Mouse (Mus musculus): ENCODE data around the gene Frk. TPM values are rescaled to one million over a fixed set of nuclear protein-coding genes. Genes with fewer than 3 reads are reported as not detected.
"Not testable (repeated sequence)": the region's sequence is repeated elsewhere in the genome, so short reads cannot be mapped to it uniquely, and the experiment has no call there.

Gene Frk
- polyA plus RNA-seq (2015; fragmentation: Nextera tagmentation; extraction: Ambion mirVana): 1.2 and 1.8 TPM in 2 replicates

DNA sequence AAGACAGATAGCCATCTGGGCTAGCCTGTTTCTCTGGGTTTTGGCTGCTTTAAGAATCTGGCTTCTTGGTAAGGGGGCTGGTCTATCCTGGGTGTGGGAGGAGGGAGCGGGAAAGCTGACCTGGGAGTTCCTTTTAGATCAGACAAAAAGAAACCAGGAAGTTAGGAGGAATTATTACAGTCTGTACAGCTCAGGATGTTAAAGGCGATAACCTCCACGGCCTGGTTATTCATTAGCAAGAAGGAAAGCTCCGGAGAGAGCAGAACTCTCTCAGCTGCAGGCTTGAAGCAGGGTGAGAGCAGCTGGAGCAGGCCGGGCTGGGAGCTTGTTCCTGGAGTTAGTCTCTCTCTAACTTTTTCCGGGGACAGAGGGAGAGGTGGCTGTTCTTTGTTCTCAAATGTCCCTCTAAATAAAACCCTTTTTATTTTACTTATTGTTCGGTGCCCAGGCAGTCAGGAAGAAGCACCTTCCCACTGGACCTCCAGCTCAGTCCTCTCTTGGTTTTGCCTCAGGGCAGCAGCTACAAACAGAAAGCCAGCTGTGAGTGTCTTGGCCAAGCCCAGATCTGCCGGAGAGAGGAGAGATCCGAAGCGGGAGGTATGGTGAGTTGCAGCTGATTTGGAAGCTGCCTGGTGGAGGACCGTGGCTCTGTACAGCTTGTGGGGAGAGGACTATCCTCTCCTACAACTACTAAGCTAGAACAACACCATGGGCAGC lies at the start of gene Frk:
Gene Frk, plus strand, starts transcription at position 103 of the 717 bp plus-strand sequence.
- Histone ChIP-seq H3K36me3 (no peaks in the 10 kb centered on the region), H3K4me2 (peak within 1 kb of the TSS; percentile 25), H3K4me1 (0 out of 2 replicates have a peak, but pooled peaks cover 3% of the 10 kb centered on the region), H3K9ac (replicated peaks) (no peak within 1 kb of the TSS), H3K27ac (replicated peaks) (no peak within 1 kb of the TSS), H3K4me3 (replicated peaks) (no peak within 1 kb of the TSS; the same call in 1 of the 2 replicates), H3K9me3 (replicated peaks) (no peaks in the 10 kb centered on the region), H3K27me3 (replicated peaks) (no peaks in the 10 kb centered on the region)
- ATAC-seq (ENCODE audit: low FRiP score): no peak
- 29% methylated on average over 11 of the region's 11 CpGs for WGBS

GRCm38 (mm10) chr10:34434191-34434590 lies 49.0 kb upstream of the Frk start:
- not testable (repeated sequence) for H3K36me3 ChIP-seq; H3K4me3 ChIP-seq (replicated peaks); H3K27ac ChIP-seq (replicated peaks); H3K4me2 ChIP-seq; H3K4me1 ChIP-seq; H3K9ac ChIP-seq (replicated peaks); H3K9me3 ChIP-seq (replicated peaks); H3K27me3 ChIP-seq (replicated peaks); ATAC-seq (ENCODE audit: low FRiP score)
- WGBS: 94% methylated on average over 6 of the region's 14 CpGs

DNA sequence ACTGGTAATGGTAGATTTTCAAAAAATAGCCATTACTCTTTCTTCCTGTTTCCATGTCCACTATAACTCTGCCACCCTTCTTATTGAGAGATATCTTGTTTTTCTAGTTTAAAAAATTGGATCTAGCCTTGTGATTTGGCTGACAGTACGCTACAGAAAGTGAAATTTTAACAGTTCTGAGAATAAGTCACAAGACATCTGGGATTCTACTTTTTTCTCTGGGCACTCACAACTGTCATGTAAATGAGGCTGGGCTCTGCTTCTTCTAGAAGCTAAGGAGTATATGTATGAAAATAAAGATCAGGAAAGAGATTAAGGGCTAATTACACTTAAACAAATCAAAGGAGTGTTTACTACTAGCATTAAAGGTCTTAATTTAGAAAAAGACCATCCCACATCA lies 33.7 kb upstream of the Frk start:
- Histone ChIP-seq H3K4me1 (no peaks in the 10 kb centered on the region), H3K4me2 (no peak overlapping the region), H3K9me3 (replicated peaks) (no peaks in the 10 kb centered on the region), H3K9ac (replicated peaks) (no peak overlapping the region), H3K27ac (replicated peaks) (no peak overlapping the region), H3K36me3 (no peaks in the 10 kb centered on the region), H3K4me3 (replicated peaks) (no peak overlapping the region), H3K27me3 (replicated peaks) (no peaks in the 10 kb centered on the region)
- no peak for ATAC-seq (ENCODE audit: low FRiP score)
- WGBS: 79% methylated on average over 1 of the region's 1 CpGs

DNA sequence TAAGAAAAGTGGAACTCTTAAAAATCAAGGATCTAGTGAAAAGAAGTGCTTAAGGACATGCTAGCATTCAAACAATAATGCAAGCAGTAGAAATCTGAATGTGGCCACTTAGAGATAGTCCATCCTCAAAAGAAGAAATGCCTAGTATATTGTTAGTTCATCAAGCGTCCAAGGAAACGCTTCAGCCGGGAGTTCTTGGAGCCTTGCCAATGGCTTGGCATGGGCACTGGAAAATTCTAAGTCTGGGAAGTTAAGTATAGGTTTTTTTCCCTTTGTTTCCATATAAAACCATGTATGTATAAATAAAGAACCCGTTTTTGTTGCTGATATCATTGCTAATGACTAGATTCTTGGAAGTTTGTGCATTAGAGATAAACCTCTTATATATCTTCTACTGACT lies 21.7 kb upstream of the Frk start:
- Histone ChIP-seq H3K4me1 (no peaks in the 10 kb centered on the region), H3K27ac (replicated peaks) (no peak overlapping the region), H3K4me2 (no peak overlapping the region), H3K9ac (replicated peaks) (no peak overlapping the region), H3K4me3 (replicated peaks) (no peak overlapping the region), H3K27me3 (replicated peaks) (no peaks in the 10 kb centered on the region), H3K9me3 (replicated peaks) (no peaks in the 10 kb centered on the region), H3K36me3 (no peaks in the 10 kb centered on the region)
- 56% methylated on average over 4 of the region's 4 CpGs for WGBS
- no peak for ATAC-seq (ENCODE audit: low FRiP score)

DNA sequence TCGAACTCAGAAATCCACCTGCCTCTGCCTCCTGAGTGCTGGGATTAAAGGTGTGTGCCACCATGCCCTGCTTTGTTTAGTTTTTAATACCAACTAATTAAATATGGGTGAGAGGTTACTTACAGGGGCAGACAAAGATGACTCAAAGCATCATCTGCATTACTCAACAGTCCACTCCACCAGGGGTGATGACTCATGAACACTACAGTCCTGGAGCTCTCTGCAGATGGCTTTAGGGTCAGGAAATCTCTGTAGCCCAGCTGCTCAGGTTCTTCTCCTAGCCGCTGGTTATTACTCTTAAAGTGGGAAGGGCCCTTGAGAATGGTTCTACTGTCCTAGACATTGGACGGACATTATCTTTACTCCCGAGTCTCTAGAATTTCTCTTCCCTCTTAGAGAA lies 18.9 kb upstream of the Frk start:
- WGBS: 90% methylated on average over 4 of the region's 4 CpGs
- Histone ChIP-seq H3K4me1 (no peaks in the 10 kb centered on the region), H3K27me3 (replicated peaks) (no peaks in the 10 kb centered on the region), H3K27ac (replicated peaks) (no peak overlapping the region), H3K9me3 (replicated peaks) (no peaks in the 10 kb centered on the region), H3K4me2 (no peak overlapping the region), H3K4me3 (replicated peaks) (no peak overlapping the region), H3K9ac (replicated peaks) (no peak overlapping the region), H3K36me3 (no peaks in the 10 kb centered on the region)
- no peak for ATAC-seq (ENCODE audit: low FRiP score)

DNA sequence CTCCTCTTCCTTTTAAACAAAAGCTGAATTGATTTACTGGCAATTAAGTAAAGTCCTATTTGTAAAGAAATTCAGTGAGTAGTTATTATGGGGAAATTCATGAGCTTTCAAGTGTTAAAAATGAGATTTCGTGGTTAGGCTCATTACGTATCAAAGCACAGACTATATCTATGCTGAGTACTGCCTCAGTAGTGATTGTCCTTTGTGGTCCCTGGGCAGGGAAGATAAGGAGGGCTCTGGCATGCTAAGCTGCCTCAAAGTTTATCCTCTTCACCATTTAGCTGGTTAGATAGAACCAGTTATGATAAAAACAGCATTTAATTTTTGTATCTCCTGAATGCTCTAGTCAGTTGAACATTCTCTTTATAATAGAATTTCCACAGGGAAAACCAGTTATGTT lies 14.2 kb upstream of the Frk start:
- Histone ChIP-seq H3K4me1 (no peaks in the 10 kb centered on the region), H3K4me3 (replicated peaks) (no peak overlapping the region), H3K4me2 (no peak overlapping the region), H3K9me3 (replicated peaks) (0 out of 2 replicates have a peak, but pooled peaks cover 2% of the 10 kb centered on the region), H3K27me3 (replicated peaks) (no peaks in the 10 kb centered on the region), H3K27ac (replicated peaks) (no peak overlapping the region), H3K36me3 (no peaks in the 10 kb centered on the region), H3K9ac (replicated peaks) (no peak overlapping the region)
- WGBS: 33% methylated on average over 2 of the region's 2 CpGs
- ATAC-seq (ENCODE audit: low FRiP score): no peak

DNA sequence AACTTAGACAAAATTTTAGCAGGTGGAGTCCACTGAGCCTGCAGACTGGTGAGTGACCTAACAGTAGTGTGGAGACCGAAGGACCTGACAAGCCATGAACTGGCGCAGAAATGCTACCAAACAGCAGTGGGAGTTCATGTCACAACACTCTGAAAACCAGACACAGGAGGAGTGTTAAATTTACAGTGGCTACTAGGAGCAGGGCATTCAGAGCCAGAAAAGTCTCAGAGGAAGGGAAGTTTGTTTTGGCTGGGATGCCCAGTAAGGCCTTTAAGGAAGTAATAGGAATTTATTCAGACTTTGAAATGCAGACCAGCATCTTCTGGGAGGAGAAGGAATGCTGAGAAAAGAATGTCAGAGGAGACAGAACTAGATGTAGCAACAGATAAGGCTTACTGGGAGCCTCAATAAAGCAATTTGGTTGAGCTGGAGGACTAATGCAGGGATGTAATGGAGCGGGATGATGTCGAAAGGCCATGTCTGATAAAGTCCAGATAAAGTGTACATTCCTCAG lies 3.2 kb upstream of the Frk start:
- H3K4me3 ChIP-seq (replicated peaks): no peak overlapping the region
- no peaks in the 10 kb centered on the region for H3K36me3 ChIP-seq
- no peaks in the 10 kb centered on the region for H3K27me3 ChIP-seq (replicated peaks)
- 74% methylated on average over 4 of the region's 4 CpGs for WGBS
- no peak for ATAC-seq (ENCODE audit: low FRiP score)
- H3K4me1 ChIP-seq: 0 out of 2 replicates have a peak, but pooled peaks cover 3% of the 10 kb centered on the region
- no peak overlapping the region for H3K27ac ChIP-seq (replicated peaks)
- H3K9ac ChIP-seq (replicated peaks): no peak overlapping the region
- no peak overlapping the region for H3K4me2 ChIP-seq
- H3K9me3 ChIP-seq (replicated peaks): no peaks in the 10 kb centered on the region

GRCm38 (mm10) chr10:34484014-34484411 lies 814 bp downstream of the Frk start:
- 79% methylated on average over 14 of the region's 14 CpGs for WGBS
- H3K9me3 ChIP-seq (replicated peaks): no peaks in the 10 kb centered on the region
- H3K27ac ChIP-seq (replicated peaks): no peak overlapping the region
- H3K4me3 ChIP-seq (replicated peaks): no peak overlapping the region; the same call in 1 of the 2 replicates
- no peaks in the 10 kb centered on the region for H3K36me3 ChIP-seq
- ATAC-seq (ENCODE audit: low FRiP score): no peak
- no peaks in the 10 kb centered on the region for H3K27me3 ChIP-seq (replicated peaks)
- H3K9ac ChIP-seq (replicated peaks): no peak overlapping the region
- H3K4me2 ChIP-seq: peak overlapping the region; percentile 25
- H3K4me1 ChIP-seq: 0 out of 2 replicates have a peak, but pooled peaks cover 3% of the 10 kb centered on the region

DNA sequence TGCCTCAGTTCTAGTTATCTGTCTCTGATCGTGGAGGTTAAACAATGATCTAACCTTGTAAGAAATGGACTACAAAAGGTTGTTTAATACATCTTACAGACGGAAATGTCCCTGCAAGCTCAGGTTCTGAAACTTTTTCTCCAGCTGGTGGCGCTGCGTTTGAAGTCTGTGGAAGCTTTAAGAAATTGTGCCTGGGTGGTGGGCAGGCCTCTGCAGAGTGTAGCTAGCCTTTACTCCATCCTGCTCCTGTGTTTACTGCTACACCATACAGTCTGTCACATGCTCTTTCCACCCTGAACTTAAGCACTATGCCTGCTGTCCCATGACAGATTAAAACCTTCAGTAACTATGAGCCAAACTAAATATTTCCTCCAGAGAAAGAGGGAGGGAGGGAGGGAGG lies 1.9 kb downstream of the Frk start:
- 0 out of 2 replicates have a peak, but pooled peaks cover 3% of the 10 kb centered on the region for H3K4me1 ChIP-seq
- ATAC-seq (ENCODE audit: low FRiP score): no peak
- H3K9ac ChIP-seq (replicated peaks): no peak overlapping the region
- H3K27ac ChIP-seq (replicated peaks): no peak overlapping the region
- H3K27me3 ChIP-seq (replicated peaks): no peaks in the 10 kb centered on the region
- no peak overlapping the region for H3K4me2 ChIP-seq
- H3K4me3 ChIP-seq (replicated peaks): no peak overlapping the region
- H3K36me3 ChIP-seq: no peaks in the 10 kb centered on the region
- WGBS: 78% methylated on average over 4 of the region's 4 CpGs
- no peaks in the 10 kb centered on the region for H3K9me3 ChIP-seq (replicated peaks)

GRCm38 (mm10) chr10:34507807-34508206 lies 24.6 kb downstream of the Frk start:
- Histone ChIP-seq H3K36me3 (no peaks in the 10 kb centered on the region), H3K4me3 (replicated peaks) (no peak overlapping the region), H3K27me3 (replicated peaks) (no peaks in the 10 kb centered on the region), H3K4me2 (no peak overlapping the region), H3K9me3 (replicated peaks) (no peaks in the 10 kb centered on the region), H3K9ac (replicated peaks) (no peak overlapping the region), H3K4me1 (0 out of 2 replicates have a peak, but pooled peaks cover 3% of the 10 kb centered on the region), H3K27ac (replicated peaks) (no peak overlapping the region)
- 43% methylated on average over 2 of the region's 2 CpGs for WGBS
- ATAC-seq (ENCODE audit: low FRiP score): no peak

- H3K9me3 ChIP-seq (replicated peaks): no peaks in the 10 kb centered on the region
- no peak for ATAC-seq (ENCODE audit: low FRiP score)
- H3K9ac ChIP-seq (replicated peaks): no peak overlapping the region
- WGBS: 68% methylated on average over 1 of the region's 1 CpGs
- no peaks in the 10 kb centered on the region for H3K27me3 ChIP-seq (replicated peaks)
- no peak overlapping the region for H3K27ac ChIP-seq (replicated peaks)
- H3K36me3 ChIP-seq: no peaks in the 10 kb centered on the region
- no peak overlapping the region for H3K4me3 ChIP-seq (replicated peaks)
- 0 out of 2 replicates have a peak, but pooled peaks cover 3% of the 10 kb centered on the region for H3K4me1 ChIP-seq
- no peak overlapping the region for H3K4me2 ChIP-seq
These were observed 25.4 kb downstream of the Frk start for GRCm38 (mm10) chr10:34508593-34508992.

GRCm38 (mm10) chr10:34509256-34509655 lies 26.1 kb downstream of the Frk start:
- Histone ChIP-seq H3K4me3 (replicated peaks) (no peak overlapping the region), H3K4me2 (no peak overlapping the region), H3K27me3 (replicated peaks) (no peaks in the 10 kb centered on the region), H3K9ac (replicated peaks) (no peak overlapping the region), H3K27ac (replicated peaks) (no peak overlapping the region), H3K4me1 (0 out of 2 replicates have a peak, but pooled peaks cover 3% of the 10 kb centered on the region), H3K9me3 (replicated peaks) (no peaks in the 10 kb centered on the region), H3K36me3 (no peaks in the 10 kb centered on the region)
- 95% methylated on average over 2 of the region's 2 CpGs for WGBS
- no peak for ATAC-seq (ENCODE audit: low FRiP score)
